ENCODE assay signal across 8 mouse cellular contexts in genomic region chr13:59557185-59557985, GRCm38 (mm10). TPM values are rescaled to one million over a fixed set of nuclear protein-coding genes. Genes with fewer than 3 reads are reported as not detected.
DNase-seq lines count a peak whose midpoint lies in the region; ATAC-seq lines count a peak whose summit lies in the region.

No protein-coding gene starts in this region.

- DNase-seq in WW6 (ENCODE audit: low read depth, low spot score): peak; percentile 33
- DNase-seq in cerebellum, postnatal 36 days: peak; percentile 89 to 93
- peak; percentile 81 to 87 for DNase-seq in frontal cortex, postnatal 36 days (ENCODE audit: low spot score in 2 of 2)
- peak; percentile 84 for DNase-seq in left cerebral cortex, adult 11 months (ENCODE audit: low spot score)
- peak; percentile 92 for DNase-seq in lung, postnatal 36 days
- peak; percentile 91 for DNase-seq in retina, postnatal 1 day
- DNase-seq in thymus, postnatal 4 days: peak; percentile 95

- ATAC-seq in hindbrain, embryonic 15.5 days (ENCODE audit: low FRiP score, low read depth): peak; percentile 89

- WGBS in hindbrain, embryonic 15.5 days: under 1% methylated on average over 58 of the region's 73 CpGs

- H3K4me3 ChIP-seq in hindbrain, embryonic 15.5 days: peak overlapping the region; percentile 76

- H3K9me3 ChIP-seq in hindbrain, embryonic 15.5 days: no peaks in the 10 kb centered on the region

- H3K4me1 ChIP-seq in hindbrain, embryonic 15.5 days (replicated peaks): peaks cover 44% of the 10 kb centered on the region

- peak overlapping the region; percentile 77 for H3K9ac ChIP-seq in hindbrain, embryonic 15.5 days

- H3K36me3 ChIP-seq in hindbrain, embryonic 15.5 days: no peaks in the 10 kb centered on the region

- H3K27ac ChIP-seq in hindbrain, embryonic 15.5 days (replicated peaks): peak overlapping the region; percentile 80

- peak overlapping the region; percentile 84 for H3K4me2 ChIP-seq in hindbrain, embryonic 15.5 days

- H3K27me3 ChIP-seq in hindbrain, embryonic 15.5 days: no peaks in the 10 kb centered on the region

RNA-seq across cellular contexts. Expression of gene Agtpbp1, which starts 27.6 kb away (rescaled TPM):
- polyA plus RNA-seq in hindbrain, embryonic 15.5 days (2015; fragmentation: Nextera tagmentation; extraction: Ambion mirVana): 65.9 and 67.6 TPM in 2 replicates

RNA-seq across cellular contexts. Expression of gene Naa35, which starts 27.7 kb away (rescaled TPM):
- 120 and 126 TPM in 2 replicates for polyA plus RNA-seq in hindbrain, embryonic 15.5 days (2015; fragmentation: Nextera tagmentation; extraction: Ambion mirVana)

Comparison
In these comparisons a context has a peak if more than half of its experiments do, and no peak if none do; other contexts are left out.
1. Peak in every context shown above with its lines: DNase-seq, ATAC-seq, H3K4me3 ChIP-seq and H3K27ac ChIP-seq.
2. DNase-seq: peak in every context shown above with its lines; median percentile 95 in thymus, postnatal 4 days; 92 in lung, postnatal 36 days; 91 in cerebellum, postnatal 36 days; 91 in retina, postnatal 1 day; 84 in frontal cortex, postnatal 36 days; 84 in left cerebral cortex, adult 11 months; 33 in WW6.